In genomic region chr6:29735336-29735688, GRCm38 (mm10) we compare ENCODE assay signal across 8 mouse cellular contexts. TPM values are rescaled to one million over a fixed set of nuclear protein-coding genes. Genes with fewer than 3 reads are reported as not detected.
DNase-seq lines count a peak whose midpoint lies in the region; ATAC-seq and TF ChIP-seq lines count a peak whose summit lies in the region.

Gene Smo (plus strand): TSS chr6:29735503.

- H3K4me3 ChIP-seq in forebrain, embryonic 10.5 days = peak within 1 kb of the TSS; percentile 98
- H3K4me3 ChIP-seq in heart, embryonic 14.5 days (ENCODE audit: control insufficient read depth in 1 of 2, insufficient read depth in 1 of 2, low read depth in 1 of 2, low read length in 2 of 2) = peak within 1 kb of the TSS; percentile 77 to 96
- H3K4me3 ChIP-seq in kidney, postnatal 0 days (replicated peaks; ENCODE audit: low read depth, low read length) = peak within 1 kb of the TSS; percentile 92
- peak within 1 kb of the TSS; percentile 66 for H3K4me3 ChIP-seq in liver, postnatal 0 days (ENCODE audit: low read depth, low read length)

- no peak for TF ChIP-seq CTCF in kidney, postnatal 0 days (IDR thresholded peaks at IDR 0.05; ENCODE audit: low read depth)
- no peak for TF ChIP-seq CTCF in liver, postnatal 0 days (IDR thresholded peaks at IDR 0.05; ENCODE audit: low read depth)

- peak; percentile 54 for DNase-seq in CD4-positive, CD25-positive, alpha-beta regulatory T cell, adult 2 months (ENCODE audit: low read depth, low spot score)
- DNase-seq in WW6 (ENCODE audit: low read depth, low spot score) = peak; percentile 52
- DNase-seq in forebrain, embryonic 10.5 days (ENCODE audit: extremely low spot score, low spot score) = peak; percentile 92
- peak; percentile 97 for DNase-seq in kidney, postnatal 0 days (ENCODE audit: low spot score)
- DNase-seq in liver, postnatal 0 days = peak; percentile 76
- peak; percentile 79 for DNase-seq in ovary, postnatal 10 days (ENCODE audit: low spot score)
- peak; percentile 88 to 90 for DNase-seq in urinary bladder, postnatal 4 days (ENCODE audit: low spot score in 2 of 2)

- peak within 1 kb of the TSS; percentile 89 for H3K4me2 ChIP-seq in heart, embryonic 14.5 days (ENCODE audit: low read length)
- H3K4me2 ChIP-seq in kidney, postnatal 0 days (ENCODE audit: low read length) = peak within 1 kb of the TSS; percentile 79
- H3K4me2 ChIP-seq in liver, postnatal 0 days (ENCODE audit: low read depth, low read length) = peak within 1 kb of the TSS; percentile 74

- H3K9ac ChIP-seq in heart, embryonic 14.5 days (ENCODE audit: low read length) = peak within 1 kb of the TSS; percentile 96
- peak within 1 kb of the TSS; percentile 99 for H3K9ac ChIP-seq in kidney, postnatal 0 days (ENCODE audit: low read depth, low read length)
- peak within 1 kb of the TSS; percentile 84 for H3K9ac ChIP-seq in liver, postnatal 0 days (replicated peaks)

- peak; percentile 96 for ATAC-seq in heart, embryonic 14.5 days (ENCODE audit: insufficient number of reproducible peaks, insufficient read depth, low FRiP score, low read depth)
- peak; percentile 95 for ATAC-seq in kidney, postnatal 0 days (replicated peaks; ENCODE audit: low FRiP score, low read depth)
- peak; percentile 79 for ATAC-seq in liver, postnatal 0 days

- under 1% methylated on average over 27 of the region's 30 CpGs for WGBS in forebrain, embryonic 10.5 days
- under 1% methylated on average over 24 of the region's 30 CpGs for WGBS in heart, embryonic 14.5 days
- under 1% methylated on average over 21 of the region's 30 CpGs for WGBS in kidney, postnatal 0 days
- WGBS in liver, postnatal 0 days (ENCODE audit: insufficient replicate concordance) = 0% methylated on average over 14 of the region's 30 CpGs

- H3K9me3 ChIP-seq in forebrain, embryonic 10.5 days = no peaks in the 10 kb centered on the region
- H3K9me3 ChIP-seq in heart, embryonic 14.5 days (ENCODE audit: control insufficient read depth, low read length) = no peaks in the 10 kb centered on the region
- H3K9me3 ChIP-seq in kidney, postnatal 0 days (replicated peaks; ENCODE audit: low read length) = no peaks in the 10 kb centered on the region
- no peaks in the 10 kb centered on the region for H3K9me3 ChIP-seq in liver, postnatal 0 days (ENCODE audit: low read length)

- H3K4me1 ChIP-seq in forebrain, embryonic 10.5 days = peaks cover 42% of the 10 kb centered on the region
- peaks cover 12% of the 10 kb centered on the region in 2 experiments; a peak in 2 of 4 replicates for H3K4me1 ChIP-seq in heart, embryonic 14.5 days (ENCODE audit: control insufficient read depth in 2 of 2, insufficient read depth in 2 of 2, low read length in 2 of 2)
- H3K4me1 ChIP-seq in kidney, postnatal 0 days (replicated peaks; ENCODE audit: insufficient read depth, low read length) = peaks cover 4% of the 10 kb centered on the region; the same call in 1 of the 2 replicates
- H3K4me1 ChIP-seq in liver, postnatal 0 days (ENCODE audit: insufficient read depth) = peaks cover 18% of the 10 kb centered on the region

- peak within 1 kb of the TSS; percentile 100 for H3K27ac ChIP-seq in forebrain, embryonic 10.5 days
- peak within 1 kb of the TSS; percentile 91 to 96 for H3K27ac ChIP-seq in heart, embryonic 14.5 days (replicated peaks in 1 of 2; ENCODE audit: control insufficient read depth in 1 of 2, insufficient read depth in 1 of 2, low read depth in 2 of 2, low read length in 2 of 2)
- peak within 1 kb of the TSS; percentile 99 for H3K27ac ChIP-seq in kidney, postnatal 0 days
- H3K27ac ChIP-seq in liver, postnatal 0 days (ENCODE audit: low read depth) = peak within 1 kb of the TSS; percentile 71

- no peak for TF ChIP-seq EP300 in liver, postnatal 0 days (IDR thresholded peaks at IDR 0.05; ENCODE audit: low read depth)

- no peaks in the 10 kb centered on the region for H3K27me3 ChIP-seq in forebrain, embryonic 10.5 days (ENCODE audit: poor library complexity, severe bottlenecking)
- no peaks in the 10 kb centered on the region for H3K27me3 ChIP-seq in heart, embryonic 14.5 days (ENCODE audit: control insufficient read depth, insufficient read depth, low read length)
- H3K27me3 ChIP-seq in kidney, postnatal 0 days (ENCODE audit: insufficient read depth, low read length) = no peaks in the 10 kb centered on the region
- H3K27me3 ChIP-seq in liver, postnatal 0 days (ENCODE audit: insufficient read depth, low read length) = peaks cover 8% of the 10 kb centered on the region; the same call in 1 of the 2 replicates

- H3K36me3 ChIP-seq in forebrain, embryonic 10.5 days (replicated peaks) = peaks cover 26% of the 10 kb centered on the region
- peaks cover 9% of the 10 kb centered on the region for H3K36me3 ChIP-seq in heart, embryonic 14.5 days (ENCODE audit: control insufficient read depth, insufficient read depth, low read length)
- 0 out of 2 replicates have a peak, but pooled peaks cover 3% of the 10 kb centered on the region for H3K36me3 ChIP-seq in kidney, postnatal 0 days (ENCODE audit: insufficient read depth, low read length)
- H3K36me3 ChIP-seq in liver, postnatal 0 days (replicated peaks; ENCODE audit: insufficient read depth, low read length) = no peaks in the 10 kb centered on the region

RNA-seq across cellular contexts. Expression of gene Smo, which starts in this region (rescaled TPM):
- 51.2 and 52.7 TPM in 2 replicates for polyA plus RNA-seq in forebrain, embryonic 10.5 days (2016; fragmentation: Nextera tagmentation; extraction: Ambion mirVana)
- polyA plus RNA-seq in heart, embryonic 14.5 days (2014; fragmentation: Nextera tagmentation; extraction: Ambion mirVana) = 18.8 and 22.1 TPM in 2 replicates
- 26.4 and 27.5 TPM in 2 replicates for polyA plus RNA-seq in kidney, postnatal 0 days (2015; fragmentation: Nextera tagmentation; extraction: Ambion mirVana)
- polyA plus RNA-seq in liver, postnatal 0 days (2015; fragmentation: Nextera tagmentation; extraction: Ambion mirVana) = 2.2 and 2.5 TPM in 2 replicates

Comparison
In these comparisons a context has a peak if more than half of its experiments do, and no peak if none do; other contexts are left out.
1. Peak in every context shown above with its lines: DNase-seq, ATAC-seq, H3K4me3 ChIP-seq and H3K27ac ChIP-seq.